Mouse (Mus musculus) G1E (cell line): Measurements from ENCODE around the gene Gpr25. TPM values are rescaled to one million over a fixed set of nuclear protein-coding genes. Genes with fewer than 3 reads are reported as not detected.

ENCODE experiments used
- ATAC-seq: 2 replicates; pipeline ENCODE4 v1.8.0; 2016; ENCODE audit warnings: mild to moderate bottlenecking; ENCODE audit not compliant: insufficient number of reproducible peaks, poor library complexity, low FRiP score, severe bottlenecking; ENCODE audit errors: extremely low read depth
- DNase-seq: peaks from one replicate; pipeline ENCODE4 v3.0.0; 2012; ENCODE audit warnings: low spot score
- H3K27me3 ChIP-seq: 2 replicates; pipeline ENCODE4 v1.6.1; 2012; ENCODE audit warnings: mild to moderate bottlenecking, low read length, inconsistent platforms; ENCODE audit not compliant: insufficient read depth
- H3K36me3 ChIP-seq: replicated peaks from 2 replicates; pipeline ENCODE3; 2012; ENCODE audit warnings: mild to moderate bottlenecking, inconsistent platforms
- H3K4me1 ChIP-seq: 2 replicates; pipeline ENCODE4 v1.6.1; 2012; ENCODE audit warnings: low read depth, low read length, inconsistent platforms, mixed read lengths; ENCODE audit not compliant: insufficient read depth
- H3K4me3 ChIP-seq: 2 replicates; pipeline ENCODE4 v1.5.1; 2012; ENCODE audit warnings: low read depth, mild to moderate bottlenecking, inconsistent platforms, low read length, moderate library complexity, mixed read lengths
- H3K9me3 ChIP-seq: replicated peaks from 2 replicates; pipeline ENCODE4 v1.6.1; 2012; ENCODE audit warnings: inconsistent platforms
- CTCF ChIP-seq: IDR thresholded peaks from 2 replicates; pipeline ENCODE4 v1.5.1; 2012; ENCODE audit warnings: low read depth, low read length, inconsistent platforms, mixed read lengths
- GATA1 ChIP-seq: IDR thresholded peaks from 2 replicates; pipeline ENCODE4 v1.6.1; 2012; ENCODE audit warnings: borderline replicate concordance, low read length, inconsistent platforms, mixed read lengths
- GATA2 ChIP-seq: IDR thresholded peaks from 2 replicates; pipeline ENCODE4 v1.6.1; 2012; ENCODE audit warnings: low read depth, low read length, inconsistent platforms, borderline replicate concordance
- POLR2AphosphoS5 ChIP-seq: IDR thresholded peaks from 2 replicates; pipeline ENCODE4 v1.6.1; 2012; ENCODE audit warnings: low read depth, low read length, inconsistent platforms; ENCODE audit not compliant: insufficient replicate concordance
- TAL1 ChIP-seq: conservative IDR thresholded peaks from 2 replicates; pipeline ENCODE4 v1.6.1; 2012; ENCODE audit warnings: low read depth, low read length, inconsistent platforms, mixed read lengths
- polyA plus RNA-seq: library from polyadenylated mRNA; stranded (reverse); fragments of >175 nt; gene quantifications from 2 replicates; pipeline ENCODE4 v1.2.3, GENCODE M21; 2012
- total RNA-seq, 2 experiments: library from RNA; stranded (forward) in 1 of 2; stranded (reverse) in 1 of 2; fragments of 200-1000 nt in 1 of 2; fragments of >200 nt in 1 of 2; fragmentation: Nextera tagmentation in 1 of 2; gene quantifications; 2 replicates each; pipeline ENCODE4 v1.2.3; 2014 to 2017

Gene Gpr25
- total and polyA plus RNA-seq, 3 experiments = not detected

GRCm38 (mm10) chr1:136231596-136231995 lies 29.1 kb downstream of the Gpr25 start:
- no peak for ATAC-seq
- TF ChIP-seq TAL1 (no peak), POLR2AphosphoS5 (no peak), CTCF (no peak), GATA2 (no peak), GATA1 (no peak)
- Histone ChIP-seq H3K36me3 (no peaks in the 10 kb centered on the region), H3K9me3 (no peaks in the 10 kb centered on the region), H3K4me3 (no peak overlapping the region), H3K4me1 (peaks cover 35% of the 10 kb centered on the region), H3K27me3 (peaks cover 86% of the 10 kb centered on the region)
- DNase-seq = no peak

GRCm38 (mm10) chr1:136230201-136230600 lies 30.5 kb downstream of the Gpr25 start:
- H3K27me3 ChIP-seq = peaks cover 97% of the 10 kb centered on the region
- DNase-seq (no peak), ATAC-seq (no peak)
- H3K4me1 ChIP-seq = peaks cover 35% of the 10 kb centered on the region
- TF ChIP-seq CTCF (no peak), TAL1 (no peak), POLR2AphosphoS5 (no peak), GATA2 (no peak), GATA1 (no peak)
- H3K36me3 ChIP-seq = no peaks in the 10 kb centered on the region
- no peaks in the 10 kb centered on the region for H3K9me3 ChIP-seq
- H3K4me3 ChIP-seq = peak overlapping the region; percentile 10; the same call in 1 of the 2 replicates

- Histone ChIP-seq H3K36me3 (no peaks in the 10 kb centered on the region), H3K27me3 (peaks cover 96% of the 10 kb centered on the region), H3K9me3 (no peaks in the 10 kb centered on the region), H3K4me3 (no peak overlapping the region), H3K4me1 (peaks cover 30% of the 10 kb centered on the region)
- TF ChIP-seq GATA2 (no peak), CTCF (no peak), POLR2AphosphoS5 (no peak)
- DNase-seq (no peak), ATAC-seq (no peak)
Observed at GRCm38 (mm10) chr1:136229040-136229373, 31.7 kb downstream of the Gpr25 start.

- TF ChIP-seq POLR2AphosphoS5 (no peak), CTCF (no peak), GATA2 (no peak), GATA1 (no peak), TAL1 (no peak)
- DNase-seq (no peak), ATAC-seq (no peak)
- Histone ChIP-seq H3K27me3 (peaks cover 95% of the 10 kb centered on the region), H3K4me1 (peaks cover 31% of the 10 kb centered on the region), H3K36me3 (no peaks in the 10 kb centered on the region), H3K4me3 (no peak overlapping the region), H3K9me3 (no peaks in the 10 kb centered on the region)
Observed at GRCm38 (mm10) chr1:136228328-136229039, 32.2 kb downstream of the Gpr25 start.

- no peaks in the 10 kb centered on the region for H3K9me3 ChIP-seq
- no peaks in the 10 kb centered on the region for H3K36me3 ChIP-seq
- no peak overlapping the region for H3K4me3 ChIP-seq
- H3K4me1 ChIP-seq = peaks cover 30% of the 10 kb centered on the region
- DNase-seq = no peak
- ATAC-seq = no peak
- TF ChIP-seq CTCF (no peak), GATA2 (no peak)
- H3K27me3 ChIP-seq = peaks cover 93% of the 10 kb centered on the region
Observed at GRCm38 (mm10) chr1:136227870-136228269, 32.8 kb downstream of the Gpr25 start.

GRCm38 (mm10) chr1:136226626-136227025 lies 34.0 kb downstream of the Gpr25 start:
- Histone ChIP-seq H3K27me3 (peaks cover 92% of the 10 kb centered on the region), H3K9me3 (no peaks in the 10 kb centered on the region), H3K4me3 (no peak overlapping the region), H3K4me1 (peaks cover 22% of the 10 kb centered on the region), H3K36me3 (no peaks in the 10 kb centered on the region)
- TF ChIP-seq GATA1 = no peak
- no peak for TF ChIP-seq GATA2
- no peak for TF ChIP-seq TAL1
- no peak for TF ChIP-seq POLR2AphosphoS5
- no peak for TF ChIP-seq CTCF
- DNase-seq = no peak
- ATAC-seq = no peak

- Histone ChIP-seq H3K4me1 (peaks cover 16% of the 10 kb centered on the region), H3K9me3 (no peaks in the 10 kb centered on the region), H3K36me3 (no peaks in the 10 kb centered on the region), H3K27me3 (peaks cover 92% of the 10 kb centered on the region), H3K4me3 (no peak overlapping the region)
- DNase-seq (no peak), ATAC-seq (no peak)
- TF ChIP-seq TAL1 (no peak), CTCF (no peak), GATA2 (no peak), GATA1 (no peak), POLR2AphosphoS5 (no peak)
Observed at GRCm38 (mm10) chr1:136225846-136226245, 34.8 kb downstream of the Gpr25 start.
